Mouse (Mus musculus): ENCODE data around the gene Btbd9. TPM values are rescaled to one million over a fixed set of nuclear protein-coding genes. Genes with fewer than 3 reads are reported as not detected.

The Btbd9 gene
- polyA plus RNA-seq, 1 experiment from 2014 or later = 59.7 TPM

DNA sequence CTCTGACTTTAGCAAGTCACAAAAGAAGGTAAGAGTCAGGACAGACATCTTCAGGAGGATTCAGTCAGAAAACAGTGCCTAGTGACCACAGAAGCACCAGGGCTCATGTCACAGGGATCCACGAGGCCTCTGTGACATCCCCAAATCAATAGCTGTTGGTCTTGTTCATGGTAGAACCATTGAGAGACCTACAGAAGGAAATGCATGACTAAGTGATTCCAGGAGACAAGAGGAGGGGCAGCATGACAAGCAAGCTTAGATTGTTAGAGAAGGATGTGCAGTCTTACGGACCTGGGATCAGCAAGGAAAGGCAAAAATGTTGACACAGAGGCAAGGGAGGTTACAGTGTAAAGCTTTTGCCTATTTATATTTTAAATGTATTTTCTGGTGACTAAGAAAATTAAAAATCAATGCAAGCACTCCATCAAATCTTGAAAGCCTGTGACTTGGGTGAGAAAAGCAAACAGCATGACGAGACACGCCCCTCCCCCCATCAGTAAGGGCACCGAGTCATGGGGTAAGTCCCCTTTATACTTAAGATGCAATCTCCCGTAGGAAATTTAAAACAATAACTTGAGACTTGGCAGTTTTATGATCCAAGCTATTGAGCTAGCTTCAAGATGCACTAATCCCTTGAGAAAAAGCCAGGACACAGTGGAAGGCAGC, 315.5 kb downstream of the Btbd9 start:
- no peak overlapping the region for H3K9ac ChIP-seq (ENCODE audit: low read length)
- H3K4me3 ChIP-seq (ENCODE audit: low read depth, low read length) = no peak overlapping the region
- H3K4me1 ChIP-seq (ENCODE audit: control insufficient read depth, insufficient read depth, low read length) = peaks cover 33% of the 10 kb centered on the region
- DNase-seq (ENCODE audit: low spot score, missing footprints) (no peak), ATAC-seq (ENCODE audit: low FRiP score) (no peak)
- no peak overlapping the region for H3K4me2 ChIP-seq
- no peaks in the 10 kb centered on the region for H3K9me3 ChIP-seq (ENCODE audit: control insufficient read depth, low read length)
- H3K27me3 ChIP-seq (ENCODE audit: control insufficient read depth, insufficient read depth, low read length) = no peaks in the 10 kb centered on the region
- WGBS = 58% methylated on average over 6 of the region's 6 CpGs
- no peak overlapping the region for H3K27ac ChIP-seq (ENCODE audit: low read depth, low read length)
- no peaks in the 10 kb centered on the region for H3K36me3 ChIP-seq (ENCODE audit: control insufficient read depth, insufficient read depth, low read length)

DNA sequence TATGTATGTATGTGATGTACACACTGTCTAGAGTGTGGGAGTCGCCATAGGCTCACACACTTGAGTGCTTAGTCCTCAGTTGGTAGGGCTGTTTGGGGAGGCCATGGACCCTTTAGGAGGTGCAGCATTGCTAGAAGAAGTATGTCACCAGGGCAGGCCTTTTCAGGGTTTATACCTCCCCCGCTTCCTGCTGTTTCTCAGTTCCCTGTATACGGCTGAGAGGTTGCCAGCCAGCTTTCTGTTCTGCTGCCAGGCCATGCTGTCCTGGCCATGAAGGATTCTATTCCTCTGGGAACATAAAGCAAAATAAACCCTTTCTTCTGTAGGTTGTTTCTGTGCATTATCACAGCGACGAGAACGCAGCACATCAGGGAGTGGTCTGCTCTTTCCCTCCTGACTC, 316.4 kb downstream of the Btbd9 start:
- Histone ChIP-seq H3K27me3 (ENCODE audit: control insufficient read depth, insufficient read depth, low read length) (no peaks in the 10 kb centered on the region), H3K4me3 (ENCODE audit: low read depth, low read length) (no peak overlapping the region), H3K9ac (ENCODE audit: low read length) (no peak overlapping the region), H3K36me3 (ENCODE audit: control insufficient read depth, insufficient read depth, low read length) (no peaks in the 10 kb centered on the region), H3K4me1 (ENCODE audit: control insufficient read depth, insufficient read depth, low read length) (peaks cover 36% of the 10 kb centered on the region), H3K9me3 (ENCODE audit: control insufficient read depth, low read length) (no peaks in the 10 kb centered on the region), H3K4me2 (no peak overlapping the region), H3K27ac (ENCODE audit: low read depth, low read length) (no peak overlapping the region)
- ATAC-seq (ENCODE audit: low FRiP score) (no peak), DNase-seq (ENCODE audit: low spot score, missing footprints) (no peak)
- 80% methylated on average over 6 of the region's 6 CpGs for WGBS

GRCm38 (mm10) chr17:30258480-30258879, 317.8 kb downstream of the Btbd9 start:
- WGBS = 77% methylated on average over 4 of the region's 4 CpGs
- no peak overlapping the region for H3K4me2 ChIP-seq
- no peaks in the 10 kb centered on the region for H3K36me3 ChIP-seq (ENCODE audit: control insufficient read depth, insufficient read depth, low read length)
- no peak for ATAC-seq (ENCODE audit: low FRiP score)
- no peak overlapping the region for H3K4me3 ChIP-seq (ENCODE audit: low read depth, low read length)
- no peak for DNase-seq (ENCODE audit: low spot score, missing footprints)
- H3K9ac ChIP-seq (ENCODE audit: low read length) = no peak overlapping the region
- H3K27me3 ChIP-seq (ENCODE audit: control insufficient read depth, insufficient read depth, low read length) = no peaks in the 10 kb centered on the region
- H3K9me3 ChIP-seq (ENCODE audit: control insufficient read depth, low read length) = no peaks in the 10 kb centered on the region
- H3K27ac ChIP-seq (ENCODE audit: low read depth, low read length) = no peak overlapping the region
- H3K4me1 ChIP-seq (ENCODE audit: control insufficient read depth, insufficient read depth, low read length) = peaks cover 44% of the 10 kb centered on the region

- Histone ChIP-seq H3K9me3 (ENCODE audit: control insufficient read depth, low read length) (no peaks in the 10 kb centered on the region), H3K4me3 (ENCODE audit: low read depth, low read length) (no peak overlapping the region), H3K27me3 (ENCODE audit: control insufficient read depth, insufficient read depth, low read length) (no peaks in the 10 kb centered on the region), H3K4me1 (ENCODE audit: control insufficient read depth, insufficient read depth, low read length) (peaks cover 36% of the 10 kb centered on the region), H3K27ac (ENCODE audit: low read depth, low read length) (peak overlapping the region; percentile 7; the same call in 1 of the 2 replicates), H3K9ac (ENCODE audit: low read length) (no peak overlapping the region), H3K4me2 (no peak overlapping the region), H3K36me3 (ENCODE audit: control insufficient read depth, insufficient read depth, low read length) (no peaks in the 10 kb centered on the region)
- WGBS = 67% methylated on average over 8 of the region's 8 CpGs
- DNase-seq (ENCODE audit: low spot score, missing footprints) = no peak
- ATAC-seq (ENCODE audit: low FRiP score) = no peak
Observed at GRCm38 (mm10) chr17:30255928-30256560, 320.2 kb downstream of the Btbd9 start.

GRCm38 (mm10) chr17:30253924-30254323, 322.4 kb downstream of the Btbd9 start:
- Histone ChIP-seq H3K4me3 (ENCODE audit: low read depth, low read length) (no peak overlapping the region), H3K27ac (ENCODE audit: low read depth, low read length) (no peak overlapping the region; the same call in 1 of the 2 replicates), H3K4me2 (no peak overlapping the region), H3K4me1 (ENCODE audit: control insufficient read depth, insufficient read depth, low read length) (peaks cover 26% of the 10 kb centered on the region), H3K36me3 (ENCODE audit: control insufficient read depth, insufficient read depth, low read length) (no peaks in the 10 kb centered on the region), H3K27me3 (ENCODE audit: control insufficient read depth, insufficient read depth, low read length) (no peaks in the 10 kb centered on the region), H3K9me3 (ENCODE audit: control insufficient read depth, low read length) (no peaks in the 10 kb centered on the region), H3K9ac (ENCODE audit: low read length) (no peak overlapping the region)
- 48% methylated on average over 7 of the region's 7 CpGs for WGBS
- ATAC-seq (ENCODE audit: low FRiP score) (no peak), DNase-seq (ENCODE audit: low spot score, missing footprints) (no peak)

DNA sequence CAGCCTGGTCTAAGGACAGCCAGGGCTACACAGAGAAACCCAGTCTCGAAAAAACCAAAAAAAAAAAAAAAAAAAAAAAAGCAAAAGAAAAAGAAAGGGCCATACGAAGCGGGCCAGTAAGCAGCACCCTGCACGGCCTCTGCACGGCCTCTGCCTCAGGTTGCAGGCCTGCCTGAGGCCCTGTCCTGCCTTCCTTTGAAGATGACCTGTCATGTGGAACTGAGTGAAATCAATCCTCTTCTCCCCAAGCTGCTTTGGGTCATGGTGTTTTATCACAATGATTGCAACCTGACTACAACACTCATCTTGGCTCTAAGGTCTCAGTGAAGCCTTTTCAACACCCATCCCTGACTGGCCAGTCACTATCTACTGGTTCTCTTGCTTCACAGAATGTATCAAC, 323.3 kb downstream of the Btbd9 start:
- Histone ChIP-seq H3K9me3 (ENCODE audit: control insufficient read depth, low read length) (no peaks in the 10 kb centered on the region), H3K4me3 (ENCODE audit: low read depth, low read length) (no peak overlapping the region), H3K27me3 (ENCODE audit: control insufficient read depth, insufficient read depth, low read length) (no peaks in the 10 kb centered on the region), H3K4me1 (ENCODE audit: control insufficient read depth, insufficient read depth, low read length) (peaks cover 26% of the 10 kb centered on the region), H3K36me3 (ENCODE audit: control insufficient read depth, insufficient read depth, low read length) (no peaks in the 10 kb centered on the region), H3K27ac (ENCODE audit: low read depth, low read length) (no peak overlapping the region), H3K9ac (ENCODE audit: low read length) (no peak overlapping the region), H3K4me2 (no peak overlapping the region)
- WGBS = 30% methylated on average over 5 of the region's 5 CpGs
- ATAC-seq (ENCODE audit: low FRiP score) (no peak), DNase-seq (ENCODE audit: low spot score, missing footprints) (no peak)

DNA sequence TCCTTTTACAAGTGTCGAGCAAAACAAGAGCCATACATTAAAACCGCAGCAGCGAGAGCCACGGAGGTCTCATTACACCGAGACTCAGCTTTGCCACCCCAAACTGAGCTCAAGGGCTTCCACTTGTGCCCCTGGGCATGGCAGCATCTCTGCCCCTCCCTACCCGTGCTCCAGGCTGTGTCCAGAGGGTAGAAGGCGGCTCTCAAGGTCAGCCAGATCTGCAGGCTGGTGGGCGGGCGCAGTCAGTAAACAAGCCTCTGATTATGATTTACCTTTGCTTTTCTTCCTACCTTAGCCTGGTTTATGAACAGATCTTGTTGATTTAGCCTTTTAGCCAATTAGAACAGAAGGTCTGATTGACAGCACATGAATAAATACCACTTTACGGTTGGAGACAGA, 331.0 kb downstream of the Btbd9 start:
- Histone ChIP-seq H3K4me2 (no peak overlapping the region), H3K27ac (ENCODE audit: low read depth, low read length) (no peak overlapping the region), H3K36me3 (ENCODE audit: control insufficient read depth, insufficient read depth, low read length) (no peaks in the 10 kb centered on the region), H3K4me1 (ENCODE audit: control insufficient read depth, insufficient read depth, low read length) (peaks cover 9% of the 10 kb centered on the region), H3K9ac (ENCODE audit: low read length) (no peak overlapping the region), H3K27me3 (ENCODE audit: control insufficient read depth, insufficient read depth, low read length) (no peaks in the 10 kb centered on the region), H3K9me3 (ENCODE audit: control insufficient read depth, low read length) (no peaks in the 10 kb centered on the region), H3K4me3 (ENCODE audit: low read depth, low read length) (no peak overlapping the region)
- ATAC-seq (ENCODE audit: low FRiP score) (no peak), DNase-seq (ENCODE audit: low spot score, missing footprints) (no peak)
- WGBS = 89% methylated on average over 10 of the region's 10 CpGs

DNA sequence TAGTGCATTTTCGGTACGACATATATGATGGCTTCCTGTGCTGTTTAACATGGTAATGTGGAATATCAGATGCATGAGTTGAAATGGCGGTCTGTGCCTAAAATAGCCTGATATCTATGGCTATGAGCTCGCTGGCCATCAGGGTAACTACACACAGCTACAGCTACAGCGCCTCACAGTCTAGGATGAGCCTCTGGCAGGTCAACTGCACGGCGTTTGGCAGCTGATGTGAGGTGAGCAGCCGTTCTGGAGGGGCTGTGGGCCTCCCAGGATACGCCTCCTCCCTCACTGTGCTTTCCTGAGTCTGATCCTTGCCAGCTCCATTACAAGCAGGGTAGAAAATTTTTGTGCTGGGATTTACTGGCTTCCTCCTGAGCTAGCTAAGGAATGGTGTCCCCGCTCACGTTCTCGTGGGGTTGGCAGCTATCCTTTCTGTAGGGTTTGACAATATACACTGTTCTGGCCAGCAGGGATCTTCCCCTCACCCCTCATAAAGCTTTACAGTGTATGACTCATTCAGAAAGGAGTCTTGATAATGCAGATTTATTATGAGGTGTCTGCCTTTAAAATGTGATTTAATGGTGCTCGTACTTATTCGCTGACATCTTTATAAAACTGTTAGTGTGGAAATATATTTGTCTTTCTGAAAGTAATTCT, 331.5 kb downstream of the Btbd9 start:
- Histone ChIP-seq H3K9me3 (ENCODE audit: control insufficient read depth, low read length) (no peaks in the 10 kb centered on the region), H3K4me1 (ENCODE audit: control insufficient read depth, insufficient read depth, low read length) (peaks cover 9% of the 10 kb centered on the region), H3K27me3 (ENCODE audit: control insufficient read depth, insufficient read depth, low read length) (no peaks in the 10 kb centered on the region), H3K27ac (ENCODE audit: low read depth, low read length) (no peak overlapping the region), H3K4me3 (ENCODE audit: low read depth, low read length) (no peak overlapping the region), H3K4me2 (no peak overlapping the region), H3K36me3 (ENCODE audit: control insufficient read depth, insufficient read depth, low read length) (no peaks in the 10 kb centered on the region), H3K9ac (ENCODE audit: low read length) (no peak overlapping the region)
- 80% methylated on average over 14 of the region's 14 CpGs for WGBS
- ATAC-seq (ENCODE audit: low FRiP score) (no peak), DNase-seq (ENCODE audit: low spot score, missing footprints) (no peak)

- no peak overlapping the region for H3K4me3 ChIP-seq (ENCODE audit: low read depth, low read length)
- H3K36me3 ChIP-seq (ENCODE audit: control insufficient read depth, insufficient read depth, low read length) = no peaks in the 10 kb centered on the region
- no peak overlapping the region for H3K4me2 ChIP-seq
- WGBS = 85% methylated on average over 7 of the region's 7 CpGs
- H3K9me3 ChIP-seq (ENCODE audit: control insufficient read depth, low read length) = no peaks in the 10 kb centered on the region
- ATAC-seq (ENCODE audit: low FRiP score) = no peak
- no peaks in the 10 kb centered on the region for H3K27me3 ChIP-seq (ENCODE audit: control insufficient read depth, insufficient read depth, low read length)
- H3K27ac ChIP-seq (ENCODE audit: low read depth, low read length) = no peak overlapping the region
- peaks cover 9% of the 10 kb centered on the region for H3K4me1 ChIP-seq (ENCODE audit: control insufficient read depth, insufficient read depth, low read length)
- no peak for DNase-seq (ENCODE audit: low spot score, missing footprints)
- H3K9ac ChIP-seq (ENCODE audit: low read length) = no peak overlapping the region
Observed at GRCm38 (mm10) chr17:30243540-30243939, 332.7 kb downstream of the Btbd9 start.

All from midbrain, embryonic 11.5 days (tissue).